Mouse (Mus musculus) megakaryocyte, embryonic 14.5 days (primary cell): ENCODE measurements at regions not wholly inside any gene's neighbourhood (a gene's known extent, or its start where the extent isn't known, plus 50 kb on each side); places are given as distances from the start of the nearest gene placed in this dataset.

ENCODE experiments used
- H3K27me3 ChIP-seq: replicated peaks from 2 replicates; pipeline ENCODE3; 2012; ENCODE audit warnings: inconsistent platforms
- H3K36me3 ChIP-seq: replicated peaks from 2 replicates; pipeline ENCODE3; 2012; ENCODE audit warnings: low read length, inconsistent platforms, mixed read lengths
- H3K4me1 ChIP-seq: 2 replicates; pipeline ENCODE4 v1.6.1; 2012; ENCODE audit warnings: inconsistent platforms
- H3K4me3 ChIP-seq: replicated peaks from 2 replicates; pipeline ENCODE3; 2012; ENCODE audit warnings: moderate library complexity, mild to moderate bottlenecking, inconsistent platforms
- H3K9me3 ChIP-seq: 2 replicates; pipeline ENCODE4 v1.6.1; 2012; ENCODE audit warnings: inconsistent platforms
- FLI1 ChIP-seq: IDR thresholded peaks from 2 replicates; pipeline ENCODE4 v1.6.1; 2012; ENCODE audit warnings: low read length, inconsistent platforms, mixed read lengths
- GATA1 ChIP-seq: IDR thresholded peaks from 3 replicates; pipeline ENCODE4 v1.6.1; 2012; ENCODE audit warnings: mixed read lengths, low read length, inconsistent platforms, borderline replicate concordance

DNA sequence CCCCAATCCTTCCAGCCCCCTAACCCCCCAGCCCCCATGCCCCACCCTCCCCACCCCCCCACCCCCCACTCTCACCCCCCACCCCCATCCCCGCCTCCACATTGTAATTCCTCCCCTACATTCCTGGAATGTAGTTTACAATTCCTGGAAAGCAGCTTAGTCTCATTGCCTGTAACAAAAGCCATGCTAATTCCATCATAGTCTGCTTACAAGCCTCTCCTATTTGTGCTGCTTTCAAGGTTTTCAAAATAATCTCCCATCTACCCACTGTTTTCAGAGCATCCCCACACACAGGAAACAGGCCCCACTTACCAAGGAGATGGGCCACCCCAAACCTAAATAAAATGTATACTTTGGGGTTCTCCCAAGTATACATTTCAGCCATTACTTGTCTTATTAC is 105.5 kb upstream of the Zbtb20 start:
- TF ChIP-seq GATA1 (no peak), FLI1 (no peak)
- no peaks in the 10 kb centered on the region for H3K36me3 ChIP-seq
- no peaks in the 10 kb centered on the region for H3K27me3 ChIP-seq
- H3K4me1 ChIP-seq: no peaks in the 10 kb centered on the region
- H3K9me3 ChIP-seq: 0 out of 2 replicates have a peak, but pooled peaks cover 4% of the 10 kb centered on the region
- no peak overlapping the region for H3K4me3 ChIP-seq

DNA sequence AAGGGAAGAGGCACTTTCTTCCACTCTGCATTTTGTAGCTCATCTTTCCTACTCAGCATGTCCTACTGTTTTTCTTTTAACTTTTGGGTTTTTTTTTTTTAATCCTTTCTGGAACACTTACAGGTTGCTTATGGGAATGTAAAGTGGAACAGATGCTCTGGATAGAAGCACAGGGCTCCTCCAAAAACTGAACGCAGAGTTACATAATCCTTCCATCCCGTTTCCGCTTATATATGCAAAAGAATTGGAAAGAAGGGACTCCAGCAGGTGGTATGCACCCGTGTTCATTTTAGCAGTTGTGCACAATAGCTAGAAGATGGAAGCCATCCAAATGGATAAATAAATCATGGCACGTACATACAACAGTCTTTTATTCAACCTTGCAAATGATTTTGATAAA is 127.0 kb upstream of the Zbtb20 start:
- H3K36me3 ChIP-seq: no peaks in the 10 kb centered on the region
- no peaks in the 10 kb centered on the region for H3K9me3 ChIP-seq
- no peak overlapping the region for H3K4me3 ChIP-seq
- TF ChIP-seq GATA1: no peak
- no peaks in the 10 kb centered on the region for H3K27me3 ChIP-seq
- H3K4me1 ChIP-seq: peaks cover 8% of the 10 kb centered on the region

DNA sequence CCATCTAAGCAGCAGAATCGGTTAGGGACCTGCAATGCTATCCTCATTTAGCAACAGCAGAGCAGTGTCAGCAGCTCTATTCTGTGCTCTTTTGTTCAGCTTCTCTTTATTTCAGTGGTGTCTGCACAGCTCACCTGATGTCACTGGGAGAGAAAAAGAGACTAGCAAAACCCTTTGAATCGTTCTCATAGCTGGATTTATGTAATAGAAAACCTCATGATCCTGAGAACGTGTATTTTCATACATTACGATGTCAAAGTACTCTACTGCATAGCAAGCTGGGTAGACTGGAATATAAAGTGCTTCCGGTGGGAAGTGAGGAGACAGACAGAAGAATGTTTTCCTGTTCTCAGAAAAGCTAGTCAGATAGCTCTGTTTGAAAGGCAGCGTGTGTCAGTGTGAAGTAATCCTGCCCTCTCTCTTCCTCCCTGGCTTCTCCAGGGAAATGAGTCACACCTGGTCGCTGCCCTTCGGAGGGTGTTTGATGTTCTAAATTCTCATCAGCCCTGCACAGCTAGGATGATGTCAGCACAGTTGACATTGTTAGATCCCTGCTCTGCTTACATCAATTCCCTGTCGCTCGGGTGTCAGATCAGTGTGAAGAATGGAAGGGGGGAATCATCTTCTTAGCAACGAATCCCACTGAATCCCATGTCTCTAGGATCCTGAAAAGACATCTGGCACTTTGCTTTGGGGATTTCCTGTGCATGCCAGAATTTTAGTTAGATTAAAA is 129.6 kb upstream of the Zbtb20 start:
- Histone ChIP-seq H3K36me3 (no peaks in the 10 kb centered on the region), H3K4me1 (peaks cover 8% of the 10 kb centered on the region), H3K27me3 (no peaks in the 10 kb centered on the region), H3K9me3 (no peaks in the 10 kb centered on the region), H3K4me3 (peak overlapping the region; percentile 70)
- TF ChIP-seq FLI1 (no peak), GATA1 (no peak)

DNA sequence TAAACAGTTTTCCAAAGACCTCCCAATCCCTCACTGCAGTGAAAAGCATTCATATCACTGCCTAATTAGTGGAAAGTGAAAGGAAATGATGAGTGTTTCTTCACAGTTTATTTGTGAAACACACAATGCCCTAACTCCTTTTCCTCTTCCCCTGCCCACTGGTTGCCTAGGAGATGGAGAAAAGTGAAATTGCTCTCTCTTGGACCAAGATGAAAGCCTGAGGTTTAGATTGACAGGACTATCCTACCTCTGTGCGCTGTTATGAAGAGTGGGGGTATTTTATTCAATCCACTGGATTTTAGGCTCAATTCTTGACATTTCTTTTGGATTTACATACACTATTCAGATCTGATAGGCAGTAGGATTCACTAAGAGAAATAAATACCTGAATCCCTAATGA is 132.1 kb upstream of the Zbtb20 start:
- Histone ChIP-seq H3K9me3 (peaks cover 3% of the 10 kb centered on the region), H3K4me1 (peaks cover 8% of the 10 kb centered on the region), H3K36me3 (no peaks in the 10 kb centered on the region), H3K27me3 (no peaks in the 10 kb centered on the region), H3K4me3 (no peak overlapping the region)
- TF ChIP-seq GATA1: no peak
- no peak for TF ChIP-seq FLI1

DNA sequence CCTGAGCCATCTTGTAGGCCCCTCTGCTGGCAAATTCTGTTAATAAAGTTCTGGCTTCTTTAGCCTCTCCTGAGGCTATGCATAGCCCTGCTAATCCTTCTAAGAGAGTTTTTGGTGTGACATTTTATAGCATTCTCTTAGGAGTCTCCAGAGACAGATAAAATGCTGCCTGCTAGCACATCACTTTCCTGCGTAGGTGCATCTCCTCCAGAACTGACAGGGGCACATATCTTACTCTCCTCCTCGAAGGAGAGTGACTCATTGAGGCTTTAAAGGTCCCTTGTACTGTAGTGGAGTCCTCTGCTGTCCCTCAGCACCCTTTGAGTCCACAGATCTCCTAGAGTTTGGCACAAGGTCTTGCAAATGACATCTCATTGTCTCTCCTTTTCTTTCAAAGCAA is 132.6 kb upstream of the Zbtb20 start:
- no peaks in the 10 kb centered on the region for H3K36me3 ChIP-seq
- no peaks in the 10 kb centered on the region for H3K27me3 ChIP-seq
- peaks cover 3% of the 10 kb centered on the region for H3K9me3 ChIP-seq
- H3K4me1 ChIP-seq: peaks cover 8% of the 10 kb centered on the region
- no peak overlapping the region for H3K4me3 ChIP-seq
- no peak for TF ChIP-seq FLI1
- no peak for TF ChIP-seq GATA1

DNA sequence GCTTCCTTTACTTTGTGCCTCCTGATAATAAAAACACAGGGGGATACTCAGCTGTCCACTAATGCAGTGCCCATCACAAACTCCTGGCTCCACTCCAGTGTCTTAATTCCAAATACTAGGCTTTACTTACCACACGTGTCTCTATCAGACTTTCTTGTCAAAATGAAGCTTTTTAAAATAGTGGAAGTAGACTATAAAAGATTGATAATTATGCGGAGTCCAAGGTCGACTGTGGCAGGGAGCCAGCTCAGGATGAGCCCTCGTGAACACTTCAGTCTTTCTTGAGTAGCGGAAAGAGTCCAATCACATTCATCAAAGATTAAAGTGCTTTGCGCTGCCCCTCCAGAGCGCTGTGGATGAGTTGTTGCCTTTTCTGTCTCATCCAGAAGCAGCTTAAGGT is 147.9 kb upstream of the Zbtb20 start:
- no peaks in the 10 kb centered on the region for H3K36me3 ChIP-seq
- no peaks in the 10 kb centered on the region for H3K27me3 ChIP-seq
- H3K9me3 ChIP-seq: peaks cover 9% of the 10 kb centered on the region
- H3K4me1 ChIP-seq: no peaks in the 10 kb centered on the region
- H3K4me3 ChIP-seq: no peak overlapping the region
- TF ChIP-seq GATA1: no peak
- no peak for TF ChIP-seq FLI1

DNA sequence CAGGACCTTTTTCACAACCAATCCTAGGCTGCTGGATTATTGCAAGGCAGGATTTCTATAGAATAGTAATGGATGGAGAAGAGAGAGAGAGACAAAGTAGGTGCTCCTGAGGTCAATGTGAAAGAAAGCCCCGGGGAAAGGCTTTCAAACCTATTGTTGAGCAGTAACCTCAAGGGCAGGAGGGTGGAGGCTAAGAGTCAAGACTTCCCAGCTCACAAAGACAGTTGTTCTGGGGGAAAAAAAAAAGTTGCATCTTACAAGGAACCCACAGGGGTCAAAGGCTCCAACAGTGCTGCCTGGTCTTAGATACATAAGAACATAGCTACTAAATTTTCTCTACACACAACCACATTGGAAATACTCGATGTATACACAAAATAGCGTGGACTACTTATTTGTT is 155.8 kb upstream of the Zbtb20 start:
- Histone ChIP-seq H3K4me3 (no peak overlapping the region), H3K27me3 (no peaks in the 10 kb centered on the region), H3K36me3 (no peaks in the 10 kb centered on the region), H3K4me1 (no peaks in the 10 kb centered on the region), H3K9me3 (no peaks in the 10 kb centered on the region)
- TF ChIP-seq GATA1: no peak
- no peak for TF ChIP-seq FLI1

DNA sequence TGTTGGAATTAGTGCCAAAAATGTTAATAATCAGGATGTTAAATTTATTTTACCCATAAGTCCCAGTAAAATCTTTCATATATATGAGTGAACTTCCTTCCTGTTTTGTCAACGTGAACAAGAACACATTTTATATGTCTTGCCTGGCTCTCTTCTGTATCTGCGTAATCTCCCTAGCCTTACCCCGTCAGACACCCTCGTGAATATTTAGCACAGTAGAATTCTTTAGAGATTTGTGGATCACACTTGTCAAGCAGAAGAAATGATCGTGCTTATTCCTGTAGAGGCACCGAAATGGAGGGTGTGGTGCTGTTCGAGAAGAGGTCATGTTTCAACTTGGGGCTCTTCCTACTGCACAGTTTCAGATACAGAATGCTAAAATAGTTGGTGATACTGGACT is 157.2 kb upstream of the Zbtb20 start:
- TF ChIP-seq FLI1 (no peak), GATA1 (no peak)
- H3K4me1 ChIP-seq: no peaks in the 10 kb centered on the region
- no peak overlapping the region for H3K4me3 ChIP-seq

DNA sequence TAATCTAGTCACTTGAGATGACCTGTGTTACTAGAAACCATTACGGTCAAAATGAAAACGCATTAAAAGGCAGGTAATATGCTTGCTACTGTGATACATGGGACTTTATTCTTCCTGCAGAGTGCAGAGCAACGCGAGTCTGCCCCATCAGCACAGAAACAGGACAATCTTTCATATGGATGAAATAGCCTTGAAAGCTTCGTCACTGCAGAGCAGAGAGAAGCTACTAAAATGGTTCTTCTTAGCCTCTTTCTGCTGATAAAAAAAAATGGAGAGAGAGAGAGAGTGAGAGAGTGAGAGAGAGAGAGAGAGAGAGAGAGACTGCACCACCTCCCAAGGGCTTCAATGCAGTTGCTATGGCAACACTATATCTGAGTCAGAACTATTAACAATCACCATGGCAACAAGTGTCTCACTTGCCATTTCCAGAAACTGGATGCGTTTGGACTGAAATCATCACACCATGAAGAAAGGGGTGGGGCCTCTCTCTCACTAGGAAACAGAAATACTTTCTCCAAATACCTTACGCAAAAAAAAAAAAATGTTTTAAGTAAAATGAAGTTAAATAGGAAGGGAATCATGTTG is 157.8 kb upstream of the Zbtb20 start:
- Histone ChIP-seq H3K27me3 (no peaks in the 10 kb centered on the region), H3K9me3 (no peaks in the 10 kb centered on the region), H3K36me3 (no peaks in the 10 kb centered on the region), H3K4me3 (no peak overlapping the region), H3K4me1 (no peaks in the 10 kb centered on the region)
- TF ChIP-seq GATA1 (no peak), FLI1 (no peak)

More for the DNA sequence above, 157.2 kb upstream of the Zbtb20 start:
- Histone ChIP-seq H3K9me3 (no peaks in the 10 kb centered on the region), H3K36me3 (no peaks in the 10 kb centered on the region), H3K27me3 (no peaks in the 10 kb centered on the region)

DNA sequence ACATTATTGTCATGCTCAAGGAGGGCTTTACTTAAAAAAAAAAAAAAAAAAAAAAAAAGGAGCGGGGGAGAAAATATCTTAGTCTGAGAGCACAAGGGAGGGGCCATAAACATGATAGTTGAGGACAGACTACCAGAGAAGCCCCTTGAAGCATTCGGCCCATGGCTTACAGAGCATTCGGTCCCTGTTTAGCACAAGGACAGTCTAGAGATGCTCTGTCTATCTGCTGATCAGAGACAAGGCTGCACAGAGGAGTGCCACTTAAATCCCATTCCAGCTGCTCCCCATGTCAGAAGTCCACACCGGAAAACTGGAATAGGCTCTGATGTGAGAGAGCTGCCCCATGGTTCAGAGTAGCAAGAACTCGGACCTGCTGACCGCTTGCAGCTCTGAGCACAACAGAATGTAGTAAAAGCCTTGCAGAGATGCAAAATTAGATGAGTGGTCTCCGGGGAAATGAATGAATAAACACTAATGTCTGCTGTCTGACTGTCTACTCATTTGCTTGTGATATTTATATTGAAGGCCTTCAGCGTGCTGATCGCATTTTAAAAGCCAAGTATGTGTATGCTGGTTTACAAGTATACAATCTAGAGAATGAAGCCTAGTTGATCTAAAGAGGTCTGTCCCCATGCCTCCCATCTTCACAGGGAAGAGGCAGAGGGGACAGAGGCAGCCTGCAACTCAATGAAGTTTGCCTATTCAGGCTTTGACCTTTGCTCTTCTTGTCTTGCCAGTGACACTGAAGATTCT is 158.4 kb upstream of the Zbtb20 start:
- Histone ChIP-seq H3K27me3 (no peaks in the 10 kb centered on the region), H3K36me3 (no peaks in the 10 kb centered on the region), H3K4me1 (no peaks in the 10 kb centered on the region), H3K9me3 (no peaks in the 10 kb centered on the region), H3K4me3 (no peak overlapping the region)
- TF ChIP-seq FLI1 (no peak), GATA1 (no peak)

DNA sequence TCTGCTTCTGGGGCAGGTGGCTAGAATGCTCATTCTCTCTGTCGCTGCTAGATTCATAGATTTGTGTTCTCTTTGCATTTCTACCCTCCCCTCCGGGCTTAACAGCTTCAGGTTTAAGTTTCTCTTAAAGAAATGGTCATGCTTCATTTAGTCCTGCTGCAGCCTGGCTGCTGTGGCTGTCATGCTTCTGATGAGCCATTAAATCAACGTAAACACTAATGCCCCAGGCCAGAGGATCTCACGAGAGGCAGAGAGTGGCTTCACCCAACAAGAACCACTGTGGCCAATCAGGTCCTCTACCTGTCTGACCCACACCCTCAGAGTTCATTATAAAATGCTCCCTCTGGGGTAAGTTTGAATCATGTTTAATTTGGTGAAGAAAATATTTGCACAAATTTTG is 173.0 kb upstream of the Zbtb20 start:
- Histone ChIP-seq H3K9me3 (no peaks in the 10 kb centered on the region), H3K27me3 (no peaks in the 10 kb centered on the region), H3K4me3 (no peak overlapping the region), H3K4me1 (no peaks in the 10 kb centered on the region), H3K36me3 (no peaks in the 10 kb centered on the region)
- TF ChIP-seq FLI1 (no peak), GATA1 (no peak)
